Mouse (Mus musculus) liver, postnatal 0 days (tissue): ENCODE results near the gene Dpp9. TPM values are rescaled to one million over a fixed set of nuclear protein-coding genes. Genes with fewer than 3 reads are reported as not detected.

Experiments
- ATAC-seq: fragments of 200-750 bp; cut with Nextera tagmentation; 2 replicates; pipeline ENCODE4 v1.8.0; 2017; ENCODE audit warnings: mild to moderate bottlenecking, moderate library complexity
- DNase-seq: peaks from one replicate; pipeline ENCODE4 v3.0.0-alpha.2; 2016
- H3K27ac ChIP-seq: fragments of 300-500 bp; sonication (generic); 2 replicates; pipeline ENCODE4 v1.5.1; 2014; ENCODE audit warnings: antibody characterized with exemption, moderate library complexity, mild to moderate bottlenecking, low read depth
- H3K27me3 ChIP-seq: fragments of 300-500 bp; sonication (generic); 2 replicates; pipeline ENCODE4 v1.6.1; 2014; ENCODE audit warnings: low read length, control low read depth, mixed read lengths; ENCODE audit not compliant: insufficient read depth
- H3K36me3 ChIP-seq: fragments of 300-500 bp; sonication (generic); replicated peaks from 2 replicates; pipeline ENCODE4 v1.6.1; 2014; ENCODE audit warnings: mild to moderate bottlenecking, control low read depth, low read length, moderate library complexity, mixed read lengths; ENCODE audit not compliant: insufficient read depth
- H3K4me1 ChIP-seq: fragments of 300-500 bp; sonication (generic); 2 replicates; pipeline ENCODE4 v1.6.1; 2014; ENCODE audit warnings: antibody characterized with exemption, mild to moderate bottlenecking, control low read depth; ENCODE audit not compliant: insufficient read depth
- H3K4me2 ChIP-seq: fragments of 300-500 bp; sonication (generic); 2 replicates; pipeline ENCODE4 v1.6.1; 2014; ENCODE audit warnings: low read depth, mild to moderate bottlenecking, low read length, moderate library complexity, mixed read lengths
- H3K4me3 ChIP-seq: fragments of 300-500 bp; sonication (generic); 2 replicates; pipeline ENCODE4 v1.5.1; 2014; ENCODE audit warnings: low read depth, low read length
- H3K9ac ChIP-seq: fragments of 300-500 bp; sonication (generic); replicated peaks from 2 replicates; pipeline ENCODE4 v1.6.1; 2014; ENCODE audit warnings: mild to moderate bottlenecking, moderate library complexity
- H3K9me3 ChIP-seq: fragments of 300-500 bp; sonication (generic); 2 replicates; pipeline ENCODE4 v1.6.1; 2016; ENCODE audit warnings: mild to moderate bottlenecking, control low read depth, low read length, mixed read lengths
- CTCF ChIP-seq: sonication (generic); IDR thresholded peaks from 2 replicates; pipeline ENCODE4 v1.5.1; 2016; ENCODE audit warnings: antibody characterized with exemption, low read depth
- EP300 ChIP-seq: IDR thresholded peaks from 2 replicates; pipeline ENCODE4 v1.6.1; 2016; ENCODE audit warnings: antibody characterized with exemption, low read depth, mild to moderate bottlenecking
- WGBS: fragments of 180-500 bp; shearing (Covaris S2); extraction: QIAGEN DNeasy Blood & Tissue Kit; methylation state at CpG from one replicate; pipeline ENCODE4 v1.1.7; 2014; ENCODE audit not compliant: insufficient replicate concordance; 5-methylcytosine and 5-hydroxymethylcytosine counted together
- polyA plus RNA-seq: library from polyadenylated mRNA; unstranded; fragments of >200 nt; fragmentation: Nextera tagmentation; extraction: Ambion mirVana; gene quantifications from 2 replicates; pipeline ENCODE4 v1.2.1, GENCODE M21; 2015

Gene Dpp9
- polyA plus RNA-seq, 1 experiment from 2014 or later: 12.1 TPM

- no peak overlapping the region for H3K4me2 ChIP-seq
- no peak for TF ChIP-seq CTCF
These were observed 15.2 kb upstream of the Dpp9 start for GRCm38 (mm10) chr17:56233818-56234469.

GRCm38 (mm10) chr17:56233389-56233788, 14.7 kb upstream of the Dpp9 start:
- Histone ChIP-seq H3K4me1 (no peaks in the 10 kb centered on the region), H3K4me3 (no peak overlapping the region), H3K4me2 (no peak overlapping the region), H3K36me3 (no peaks in the 10 kb centered on the region), H3K27me3 (no peaks in the 10 kb centered on the region), H3K9ac (no peak overlapping the region), H3K27ac (no peak overlapping the region), H3K9me3 (no peaks in the 10 kb centered on the region)
- TF ChIP-seq CTCF (no peak), EP300 (no peak)
- no peak for DNase-seq
- 0 out of 2 replicates have a peak, but pooled peaks have one; percentile 5 for ATAC-seq
- 47% methylated on average over 8 of the region's 8 CpGs for WGBS

More at GRCm38 (mm10) chr17:56233818-56234469, 15.2 kb upstream of the Dpp9 start:
- DNase-seq: peak; percentile 65
- Histone ChIP-seq H3K9ac (no peak overlapping the region), H3K4me3 (no peak overlapping the region), H3K9me3 (no peaks in the 10 kb centered on the region), H3K4me1 (no peaks in the 10 kb centered on the region), H3K27ac (no peak overlapping the region), H3K36me3 (no peaks in the 10 kb centered on the region), H3K27me3 (no peaks in the 10 kb centered on the region)
- ATAC-seq: peak; percentile 78
- WGBS: 4% methylated on average over 14 of the region's 14 CpGs

GRCm38 (mm10) chr17:56229943-56230342, 11.2 kb upstream of the Dpp9 start:
- Histone ChIP-seq H3K27me3 (no peaks in the 10 kb centered on the region), H3K4me1 (no peaks in the 10 kb centered on the region), H3K9me3 (no peaks in the 10 kb centered on the region), H3K9ac (no peak overlapping the region), H3K27ac (no peak overlapping the region), H3K4me2 (no peak overlapping the region), H3K4me3 (no peak overlapping the region), H3K36me3 (no peaks in the 10 kb centered on the region)
- ATAC-seq (no peak), DNase-seq (no peak)
- 64% methylated on average over 10 of the region's 10 CpGs for WGBS
- TF ChIP-seq EP300 (no peak), CTCF (no peak)

GRCm38 (mm10) chr17:56226566-56226965, 7.9 kb upstream of the Dpp9 start:
- WGBS: 61% methylated on average over 3 of the region's 3 CpGs
- Histone ChIP-seq H3K4me3 (no peak overlapping the region), H3K9ac (no peak overlapping the region), H3K4me2 (no peak overlapping the region), H3K27ac (no peak overlapping the region), H3K9me3 (no peaks in the 10 kb centered on the region), H3K36me3 (no peaks in the 10 kb centered on the region), H3K27me3 (no peaks in the 10 kb centered on the region), H3K4me1 (no peaks in the 10 kb centered on the region)
- ATAC-seq (no peak), DNase-seq (no peak)
- no peak for TF ChIP-seq CTCF
- no peak for TF ChIP-seq EP300

GRCm38 (mm10) chr17:56224916-56225315, 6.2 kb upstream of the Dpp9 start:
- Histone ChIP-seq H3K27me3 (no peaks in the 10 kb centered on the region), H3K4me1 (0 out of 2 replicates have a peak, but pooled peaks cover 6% of the 10 kb centered on the region), H3K4me2 (no peak overlapping the region), H3K36me3 (no peaks in the 10 kb centered on the region), H3K27ac (no peak overlapping the region), H3K9ac (no peak overlapping the region), H3K9me3 (no peaks in the 10 kb centered on the region), H3K4me3 (no peak overlapping the region)
- no peak for ATAC-seq
- WGBS: 20% methylated on average over 1 of the region's 1 CpGs
- no peak for DNase-seq
- TF ChIP-seq EP300 (no peak), CTCF (no peak)

- DNase-seq: no peak
- H3K27ac ChIP-seq: peak overlapping the region; percentile 96
These were observed 1.1 kb upstream of the Dpp9 start for GRCm38 (mm10) chr17:56219805-56220204.

More at GRCm38 (mm10) chr17:56219805-56220204, 1.1 kb upstream of the Dpp9 start:
- ATAC-seq: 0 out of 2 replicates have a peak, but pooled peaks have one; percentile 4
- no peak for TF ChIP-seq CTCF
- TF ChIP-seq EP300: peak; percentile 53; the same call in 1 of the 2 replicates
- Histone ChIP-seq H3K9me3 (no peaks in the 10 kb centered on the region), H3K4me2 (0 out of 2 replicates have a peak overlapping the region, but pooled peaks have one; percentile 93), H3K9ac (no peak overlapping the region), H3K4me3 (no peak overlapping the region), H3K36me3 (no peaks in the 10 kb centered on the region), H3K27me3 (no peaks in the 10 kb centered on the region), H3K4me1 (peaks cover 25% of the 10 kb centered on the region)
- 21% methylated on average over 3 of the region's 3 CpGs for WGBS
